Mouse (Mus musculus) embryonic facial prominence, embryonic 13.5 days (tissue): Measurements from ENCODE around the gene Mier2. TPM values are rescaled to one million over a fixed set of nuclear protein-coding genes. Genes with fewer than 3 reads are reported as not detected.

Experiments
- ATAC-seq: fragments of 200-750 bp; cut with Nextera tagmentation; 2 replicates; pipeline ENCODE4 v1.8.0; 2017; ENCODE audit warnings: low read depth; ENCODE audit not compliant: insufficient number of reproducible peaks, insufficient read depth, low FRiP score, low TSS enrichment
- H3K27ac ChIP-seq: fragments of 300-500 bp; sonication (generic); 2 replicates; pipeline ENCODE4 v1.5.1; 2015; ENCODE audit warnings: moderate library complexity, mild to moderate bottlenecking, inconsistent platforms
- H3K27me3 ChIP-seq: fragments of 300-500 bp; sonication (generic); 2 replicates; pipeline ENCODE4 v1.6.1; 2015; ENCODE audit warnings: mild to moderate bottlenecking, inconsistent platforms
- H3K36me3 ChIP-seq: fragments of 300-500 bp; sonication (generic); 2 replicates; pipeline ENCODE4 v1.6.1; 2015; ENCODE audit warnings: mild to moderate bottlenecking, inconsistent platforms
- H3K4me1 ChIP-seq: fragments of 300-500 bp; sonication (generic); 2 replicates; pipeline ENCODE4 v1.6.1; 2015; ENCODE audit warnings: inconsistent platforms
- H3K4me2 ChIP-seq: fragments of 300-500 bp; sonication (generic); 2 replicates; pipeline ENCODE4 v1.6.1; 2015; ENCODE audit warnings: moderate library complexity, mild to moderate bottlenecking, inconsistent platforms
- H3K4me3 ChIP-seq: fragments of 300-500 bp; sonication (generic); 2 replicates; pipeline ENCODE4 v1.5.1; 2015; ENCODE audit warnings: mild to moderate bottlenecking, inconsistent platforms
- H3K9ac ChIP-seq: fragments of 300-500 bp; sonication (generic); 2 replicates; pipeline ENCODE4 v1.6.1; 2015; ENCODE audit warnings: mild to moderate bottlenecking, inconsistent platforms
- H3K9me3 ChIP-seq: fragments of 300-500 bp; sonication (generic); 2 replicates; pipeline ENCODE4 v1.6.1; 2016; ENCODE audit warnings: inconsistent platforms
- WGBS: fragments of 180-500 bp; shearing (Covaris S2); methylation state at CpG from one replicate; pipeline ENCODE4 v1.1.7; 2015; ENCODE audit warnings: mixed read lengths; 5-methylcytosine and 5-hydroxymethylcytosine counted together
- polyA plus RNA-seq: library from polyadenylated mRNA; unstranded; fragments of >200 nt; fragmentation: Nextera tagmentation; extraction: Ambion mirVana; gene quantifications from 2 replicates; pipeline ENCODE4 v1.2.1, GENCODE M21; 2015

The Mier2 gene
- polyA plus RNA-seq, 1 experiment from 2014 or later: 73.6 TPM

DNA sequence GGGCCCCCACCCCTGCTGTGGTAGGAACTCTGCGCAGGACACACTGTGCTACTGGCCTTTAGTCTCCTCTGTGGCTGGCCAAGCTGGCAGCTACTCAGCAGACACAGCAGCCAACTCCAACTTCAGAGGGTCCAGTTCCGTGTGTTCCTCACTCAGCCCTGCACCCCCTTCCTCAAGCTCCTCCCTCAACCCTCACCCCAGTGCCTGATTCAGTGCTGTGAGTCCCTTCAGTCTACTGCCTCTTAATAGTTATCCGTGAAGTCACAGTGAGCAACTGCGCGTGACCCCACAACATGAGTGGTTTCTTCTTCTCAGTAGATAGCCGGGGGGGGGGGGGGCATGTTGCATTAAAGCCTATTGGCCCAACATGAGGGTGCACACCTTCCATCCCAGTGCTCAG is 18.6 kb upstream of the Mier2 start:
- 86% methylated on average over 6 of the region's 6 CpGs for WGBS
- H3K4me1 ChIP-seq: no peaks in the 10 kb centered on the region

DNA sequence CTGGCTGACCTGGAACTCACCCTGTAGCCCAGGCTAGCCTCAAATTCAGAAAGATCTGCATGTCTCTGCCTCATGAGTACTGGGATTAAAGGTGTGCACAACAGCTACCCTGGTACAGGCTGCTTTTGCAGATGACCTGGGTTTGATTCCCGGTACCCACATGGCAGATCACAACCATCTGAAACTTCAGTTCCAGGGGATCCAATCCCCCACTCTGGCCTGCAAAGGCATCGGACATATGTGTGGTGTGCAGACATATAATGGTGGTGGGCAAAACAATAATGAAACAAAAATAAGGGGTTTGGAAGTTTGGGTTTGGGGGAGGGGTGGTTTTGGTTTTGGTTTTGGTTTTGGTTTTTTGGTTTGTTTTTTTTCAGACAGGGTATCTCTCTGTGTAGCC is 16.3 kb upstream of the Mier2 start:
- no peaks in the 10 kb centered on the region for H3K27me3 ChIP-seq
- WGBS: 95% methylated on average over 2 of the region's 2 CpGs
- no peak overlapping the region for H3K4me3 ChIP-seq
- H3K9ac ChIP-seq: no peak overlapping the region
- no peaks in the 10 kb centered on the region for H3K4me1 ChIP-seq
- H3K27ac ChIP-seq: no peak overlapping the region
- no peaks in the 10 kb centered on the region for H3K36me3 ChIP-seq
- ATAC-seq: no peak
- H3K9me3 ChIP-seq: no peaks in the 10 kb centered on the region
- no peak overlapping the region for H3K4me2 ChIP-seq

More for the DNA sequence above, 18.6 kb upstream of the Mier2 start:
- Histone ChIP-seq H3K4me2 (no peak overlapping the region), H3K9me3 (no peaks in the 10 kb centered on the region), H3K27ac (no peak overlapping the region), H3K36me3 (no peaks in the 10 kb centered on the region), H3K9ac (no peak overlapping the region), H3K27me3 (no peaks in the 10 kb centered on the region), H3K4me3 (no peak overlapping the region)
- ATAC-seq: 0 out of 2 replicates have a peak, but pooled peaks have one; percentile 48

DNA sequence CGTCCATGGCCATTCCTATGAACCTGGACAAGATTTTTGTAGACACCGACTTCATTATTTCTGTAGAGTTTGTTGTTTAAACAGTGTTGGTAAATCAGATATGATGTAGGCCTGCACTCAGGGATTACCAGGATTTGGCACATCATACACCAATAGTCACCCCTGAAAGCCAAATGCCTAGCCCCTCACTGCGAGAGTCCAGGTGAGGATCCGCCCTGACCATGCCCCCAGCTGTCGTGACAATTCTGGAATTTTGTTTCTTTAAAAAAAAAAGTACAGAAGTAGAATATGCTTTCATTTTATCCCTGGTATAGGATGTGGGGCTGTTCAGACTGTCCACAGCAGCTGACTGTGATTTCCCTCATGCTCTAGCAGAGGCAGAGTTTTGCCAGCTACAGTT is 14.9 kb upstream of the Mier2 start:
- no peak overlapping the region for H3K4me2 ChIP-seq
- H3K27me3 ChIP-seq: no peaks in the 10 kb centered on the region
- H3K4me1 ChIP-seq: no peaks in the 10 kb centered on the region
- H3K36me3 ChIP-seq: no peaks in the 10 kb centered on the region
- ATAC-seq: no peak
- H3K27ac ChIP-seq: no peak overlapping the region
- H3K4me3 ChIP-seq: no peak overlapping the region
- no peaks in the 10 kb centered on the region for H3K9me3 ChIP-seq
- WGBS: 87% methylated on average over 5 of the region's 5 CpGs
- no peak overlapping the region for H3K9ac ChIP-seq

DNA sequence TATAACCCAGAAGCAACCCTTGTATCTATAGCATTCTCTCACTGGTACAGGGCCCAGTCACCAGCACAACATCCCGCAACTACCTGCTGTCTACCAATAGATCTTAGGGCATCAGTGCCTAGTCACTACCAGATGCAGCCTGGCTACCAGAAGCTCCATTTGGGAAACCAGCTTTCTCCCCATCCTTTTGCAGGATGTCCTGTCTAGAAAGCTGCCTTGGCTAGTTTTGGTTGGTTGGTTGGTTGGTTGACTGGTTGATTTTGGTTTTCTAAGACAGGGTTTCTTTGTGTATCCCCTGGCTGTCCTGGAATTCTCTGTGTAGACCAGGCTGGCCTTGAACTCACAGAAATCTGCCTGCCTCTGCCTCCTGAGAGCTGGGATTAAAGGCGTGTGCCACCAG is 4.7 kb upstream of the Mier2 start:
- ATAC-seq: no peak
- 85% methylated on average over 2 of the region's 2 CpGs for WGBS
- Histone ChIP-seq H3K4me1 (peaks cover 9% of the 10 kb centered on the region; the same call in 1 of the 2 replicates), H3K9me3 (peaks cover 4% of the 10 kb centered on the region; the same call in 1 of the 2 replicates), H3K9ac (no peak overlapping the region), H3K36me3 (no peaks in the 10 kb centered on the region), H3K4me2 (no peak overlapping the region), H3K27ac (no peak overlapping the region), H3K4me3 (no peak overlapping the region), H3K27me3 (no peaks in the 10 kb centered on the region)

DNA sequence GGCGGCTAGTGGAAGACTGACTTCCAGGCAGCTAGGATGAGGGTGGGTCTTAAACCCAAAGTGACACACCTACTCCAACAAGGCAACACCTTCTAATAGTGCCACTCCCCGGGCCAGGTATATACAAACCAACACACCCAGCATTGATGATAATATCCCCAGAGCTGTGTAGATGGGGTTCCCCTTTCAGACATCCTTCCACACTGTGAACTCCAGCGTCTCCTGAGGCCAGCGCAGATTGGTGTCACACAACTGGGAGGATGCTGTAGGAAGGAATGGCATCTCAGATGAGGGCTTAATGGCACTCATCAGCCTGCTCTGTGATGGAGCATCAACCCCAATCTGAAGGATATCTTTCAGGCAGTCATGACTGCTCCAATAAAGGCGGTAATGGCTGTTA is 2.5 kb upstream of the Mier2 start:
- H3K27ac ChIP-seq: no peak overlapping the region

DNA sequence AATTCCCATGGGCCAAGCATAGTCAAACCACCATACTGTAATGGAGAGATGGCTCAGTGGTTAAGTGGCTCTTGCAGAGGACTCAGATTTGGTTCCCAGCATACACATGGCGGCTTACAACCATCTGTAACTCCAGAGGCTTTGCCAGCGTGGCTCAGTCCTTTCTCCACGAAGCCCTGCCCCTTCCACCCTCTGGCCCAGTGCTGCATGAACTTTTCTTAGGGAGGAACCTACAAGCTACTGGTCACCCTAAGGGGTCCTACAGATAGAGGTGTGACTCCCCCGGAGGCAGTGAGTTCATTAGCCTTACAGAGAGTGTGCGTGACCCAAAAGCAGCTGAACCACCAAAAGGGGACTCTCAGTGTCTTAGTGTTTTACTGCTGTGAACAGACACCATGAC is 2.0 kb upstream of the Mier2 start:
- ATAC-seq: no peak
- Histone ChIP-seq H3K27ac (no peak overlapping the region), H3K27me3 (no peaks in the 10 kb centered on the region), H3K4me1 (peaks cover 31% of the 10 kb centered on the region), H3K9ac (no peak overlapping the region), H3K4me2 (no peak overlapping the region), H3K36me3 (no peaks in the 10 kb centered on the region), H3K9me3 (no peaks in the 10 kb centered on the region; the same call in 1 of the 2 replicates), H3K4me3 (no peak overlapping the region)
- 91% methylated on average over 5 of the region's 5 CpGs for WGBS

More for the DNA sequence above, 2.5 kb upstream of the Mier2 start:
- Histone ChIP-seq H3K4me3 (no peak overlapping the region), H3K4me2 (no peak overlapping the region), H3K36me3 (no peaks in the 10 kb centered on the region), H3K4me1 (peaks cover 25% of the 10 kb centered on the region), H3K9ac (no peak overlapping the region), H3K27me3 (no peaks in the 10 kb centered on the region), H3K9me3 (no peaks in the 10 kb centered on the region; the same call in 1 of the 2 replicates)
- 95% methylated on average over 5 of the region's 5 CpGs for whole genome bisulfite sequencing
- no peak for ATAC-seq

DNA sequence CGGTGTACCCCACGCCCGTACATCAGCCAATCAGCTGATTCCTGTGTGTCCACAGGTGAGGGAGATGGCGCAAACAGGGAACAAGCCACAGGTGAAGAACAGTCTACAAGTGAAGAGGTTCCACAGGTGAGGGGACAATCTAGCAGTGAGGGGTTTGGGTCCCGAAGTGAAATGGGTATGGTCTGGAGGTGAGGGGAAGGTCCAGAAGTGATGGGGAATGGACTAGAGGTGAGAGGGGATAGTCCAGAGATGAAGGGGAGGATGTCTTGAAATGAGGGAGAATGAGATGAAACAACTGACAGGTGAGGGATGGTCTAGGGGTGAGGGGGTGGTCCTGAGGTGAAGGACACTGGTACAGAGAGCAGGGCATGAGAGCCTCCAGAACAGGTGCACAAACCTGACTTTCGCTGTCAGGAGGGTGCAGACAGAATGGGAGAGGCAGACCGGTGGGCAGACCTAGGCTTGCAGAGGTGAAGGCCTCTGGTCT is 282 bp upstream of the Mier2 start:
- peaks cover 12% of the 10 kb centered on the region for H3K36me3 ChIP-seq
- H3K4me1 ChIP-seq: peaks cover 31% of the 10 kb centered on the region
- 27% methylated on average over 7 of the region's 7 CpGs for WGBS
- H3K4me2 ChIP-seq: peak overlapping the region; percentile 74
- peak overlapping the region; percentile 99 for H3K9ac ChIP-seq
- H3K4me3 ChIP-seq: peak overlapping the region; percentile 91
- no peaks in the 10 kb centered on the region for H3K27me3 ChIP-seq
- H3K27ac ChIP-seq: 0 out of 2 replicates have a peak overlapping the region, but pooled peaks have one; percentile 64
- no peaks in the 10 kb centered on the region; the same call in 1 of the 2 replicates for H3K9me3 ChIP-seq
- ATAC-seq: 0 out of 2 replicates have a peak, but pooled peaks have one; percentile 4

DNA sequence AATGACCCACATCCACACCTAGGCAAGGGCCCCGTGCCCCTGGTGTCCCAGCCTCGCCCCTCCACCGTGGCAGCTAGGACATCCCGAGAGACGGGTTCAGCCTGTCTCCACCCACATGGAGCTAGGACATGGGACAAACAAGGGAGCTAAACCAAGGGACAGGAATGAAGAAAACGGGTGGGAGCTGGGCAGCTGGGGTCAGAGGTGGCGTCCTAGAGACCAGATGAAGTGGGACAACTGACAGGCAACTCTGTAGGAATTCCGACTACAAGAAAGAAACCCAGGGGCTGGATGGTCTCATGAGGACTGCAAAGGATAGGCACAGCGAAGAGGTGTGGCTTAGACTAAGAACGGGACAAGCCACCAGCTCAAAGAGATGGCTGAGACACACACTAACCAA is 1.3 kb downstream of the Mier2 start:
- peak overlapping the region; percentile 74 for H3K4me2 ChIP-seq
- H3K27me3 ChIP-seq: no peaks in the 10 kb centered on the region
- peak overlapping the region; percentile 99 for H3K9ac ChIP-seq
- WGBS: 31% methylated on average over 10 of the region's 10 CpGs
- peak overlapping the region; percentile 64; the same call in 1 of the 2 replicates for H3K27ac ChIP-seq
- ATAC-seq: no peak
- peaks cover 31% of the 10 kb centered on the region for H3K4me1 ChIP-seq
- H3K9me3 ChIP-seq: no peaks in the 10 kb centered on the region
- H3K4me3 ChIP-seq: peak overlapping the region; percentile 91
- peaks cover 28% of the 10 kb centered on the region for H3K36me3 ChIP-seq

DNA sequence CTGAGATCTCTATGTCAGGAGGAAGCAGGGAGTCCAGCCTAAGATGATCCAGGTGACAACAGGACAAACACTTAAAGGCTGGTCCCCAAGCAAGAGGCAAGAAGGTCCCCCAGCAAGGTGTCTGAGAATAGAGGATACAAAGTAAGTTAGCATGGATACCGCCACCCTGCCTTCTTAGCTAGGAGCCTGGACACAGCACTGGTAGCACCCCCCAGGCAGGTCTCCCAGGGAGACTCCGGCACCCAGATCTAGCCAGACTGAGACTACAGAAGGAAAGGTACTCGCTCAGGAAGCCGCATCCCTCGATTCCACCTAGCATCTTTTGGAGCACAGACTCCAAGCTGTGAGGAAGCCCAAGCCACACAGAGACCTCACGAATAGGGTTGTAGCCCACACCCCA is 1.8 kb downstream of the Mier2 start:
- no peak for ATAC-seq
- Histone ChIP-seq H3K4me1 (peaks cover 31% of the 10 kb centered on the region), H3K4me3 (peak overlapping the region; percentile 91), H3K4me2 (peak overlapping the region; percentile 74), H3K27ac (no peak overlapping the region), H3K9ac (peak overlapping the region; percentile 99), H3K9me3 (no peaks in the 10 kb centered on the region), H3K27me3 (no peaks in the 10 kb centered on the region), H3K36me3 (peaks cover 34% of the 10 kb centered on the region)
- WGBS: 91% methylated on average over 6 of the region's 6 CpGs

DNA sequence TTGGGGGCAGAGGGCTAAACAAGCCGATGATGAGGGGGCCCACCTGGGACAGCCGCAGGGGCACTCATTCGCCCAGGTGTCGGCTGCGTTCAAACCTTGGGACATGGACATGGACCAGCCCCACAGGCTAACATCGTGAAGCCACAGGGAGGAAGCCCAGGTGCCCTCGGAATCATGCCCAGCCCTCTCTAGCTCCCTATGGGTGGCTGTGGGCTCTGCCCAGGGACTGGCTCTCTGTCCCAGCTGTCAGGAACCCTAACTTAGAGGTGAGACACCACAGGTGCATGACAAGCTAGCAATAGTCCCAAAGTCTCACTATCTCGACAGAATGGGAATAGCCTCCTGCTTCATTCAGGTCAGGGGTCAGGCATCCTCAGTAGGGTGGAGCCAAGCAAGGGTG is 2.5 kb downstream of the Mier2 start:
- Histone ChIP-seq H3K4me1 (peaks cover 31% of the 10 kb centered on the region), H3K9ac (0 out of 2 replicates have a peak overlapping the region, but pooled peaks have one; percentile 27), H3K9me3 (no peaks in the 10 kb centered on the region), H3K4me3 (no peak overlapping the region), H3K27me3 (no peaks in the 10 kb centered on the region), H3K27ac (no peak overlapping the region), H3K36me3 (peaks cover 40% of the 10 kb centered on the region), H3K4me2 (no peak overlapping the region)
- 85% methylated on average over 8 of the region's 8 CpGs for WGBS
- ATAC-seq: no peak

DNA sequence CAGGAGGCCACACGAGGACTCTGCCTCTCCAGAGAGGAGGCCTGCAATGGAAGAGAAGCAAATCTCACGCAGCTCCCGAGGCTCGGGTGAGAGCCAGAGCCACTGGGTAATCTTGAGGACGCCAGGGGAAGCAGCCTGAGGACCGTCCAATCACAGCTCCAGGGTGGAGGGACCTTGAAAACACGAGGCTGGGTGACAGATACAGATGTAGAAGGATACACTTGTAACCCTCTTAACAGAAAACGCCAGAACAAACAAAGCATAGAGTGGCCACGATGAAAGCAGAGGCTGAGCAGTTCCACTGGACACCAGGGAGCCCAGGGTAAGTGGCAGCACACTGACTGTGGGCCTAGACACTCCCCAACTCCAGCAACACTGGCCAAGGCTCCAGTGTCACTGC is 4.6 kb downstream of the Mier2 start:
- no peak overlapping the region for H3K4me2 ChIP-seq
- no peaks in the 10 kb centered on the region for H3K9me3 ChIP-seq
- H3K27me3 ChIP-seq: no peaks in the 10 kb centered on the region
- peaks cover 62% of the 10 kb centered on the region for H3K36me3 ChIP-seq
- H3K9ac ChIP-seq: no peak overlapping the region
- 84% methylated on average over 9 of the region's 9 CpGs for WGBS
- no peak overlapping the region for H3K4me3 ChIP-seq
- H3K27ac ChIP-seq: no peak overlapping the region
- H3K4me1 ChIP-seq: peaks cover 26% of the 10 kb centered on the region
- no peak for ATAC-seq

DNA sequence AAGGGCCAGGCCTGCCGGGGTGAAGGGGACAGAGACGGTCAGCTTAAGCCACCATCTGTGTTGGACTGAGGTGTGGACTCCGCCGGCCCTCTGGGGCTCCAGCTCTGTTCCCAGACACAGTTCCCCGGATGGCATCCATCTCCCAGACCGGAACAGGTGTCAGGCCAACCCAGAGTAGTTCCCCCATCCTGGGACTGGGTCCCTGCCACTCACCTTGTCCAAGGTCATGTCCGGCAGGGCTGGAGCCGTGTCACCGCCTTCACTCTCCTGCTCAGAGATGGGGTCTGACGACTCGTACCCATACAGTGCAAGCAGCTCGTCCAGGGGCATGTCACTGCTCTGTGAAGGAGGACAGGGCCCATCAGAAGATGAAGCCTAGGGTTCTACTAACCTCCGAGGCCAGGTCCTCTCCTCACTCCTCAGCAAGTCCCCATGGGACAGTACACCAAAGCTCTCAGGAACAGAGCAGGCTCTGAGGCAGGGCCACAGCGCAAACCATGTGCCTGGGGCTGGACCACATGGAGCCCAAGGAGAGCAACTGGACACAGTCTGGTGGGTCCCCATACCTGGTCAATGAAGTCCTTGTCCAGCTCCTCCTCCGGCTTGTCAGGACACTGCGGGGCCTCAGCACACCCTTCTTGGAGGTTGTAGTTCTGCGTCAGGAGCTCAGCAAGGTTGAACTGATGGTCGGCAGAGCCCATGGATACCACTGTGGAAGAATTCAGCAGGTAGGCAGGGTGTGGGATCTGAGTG is 5.9 kb downstream of the Mier2 start:
- WGBS: 92% methylated on average over 18 of the region's 18 CpGs
- no peak overlapping the region for H3K4me2 ChIP-seq

More for the DNA sequence above, 5.9 kb downstream of the Mier2 start:
- no peak for ATAC-seq
- Histone ChIP-seq H3K4me1 (peaks cover 22% of the 10 kb centered on the region), H3K9ac (no peak overlapping the region), H3K4me3 (no peak overlapping the region), H3K36me3 (peaks cover 74% of the 10 kb centered on the region), H3K9me3 (no peaks in the 10 kb centered on the region), H3K27me3 (no peaks in the 10 kb centered on the region), H3K27ac (no peak overlapping the region)
